Mouse (Mus musculus) brain, embryonic 14.5 days (tissue): ENCODE data around the gene Akt3.

Experiments used
- CTCF ChIP-seq: fragments of 200-500 bp; IDR thresholded peaks from 2 replicates; pipeline ENCODE4 v1.5.1; 2012; ENCODE audit warnings: inconsistent platforms, mild to moderate bottlenecking, moderate library complexity, borderline replicate concordance; ENCODE audit not compliant: insufficient read depth, insufficient read length; ENCODE audit errors: extremely low read depth
- POLR2A ChIP-seq: fragments of 200-500 bp; IDR thresholded peaks from 2 replicates; pipeline ENCODE4 v1.6.1; 2012; ENCODE audit warnings: mild to moderate bottlenecking, inconsistent platforms, borderline replicate concordance; ENCODE audit not compliant: poor library complexity, insufficient read depth, insufficient read length, severe bottlenecking; ENCODE audit errors: extremely low read depth

GRCm38 (mm10) chr1:176994707-176995418, 263.1 kb downstream of the Akt3 start:
- TF ChIP-seq CTCF (no peak), POLR2A (no peak)
